Mouse (Mus musculus): ENCODE data around the gene Zfp964. TPM values are rescaled to one million over a fixed set of nuclear protein-coding genes. Genes with fewer than 3 reads are reported as not detected.

Zfp964 gene
- total and polyA plus RNA-seq, 3 experiments: 0.52 to 0.58 TPM; not detected in 1

DNA sequence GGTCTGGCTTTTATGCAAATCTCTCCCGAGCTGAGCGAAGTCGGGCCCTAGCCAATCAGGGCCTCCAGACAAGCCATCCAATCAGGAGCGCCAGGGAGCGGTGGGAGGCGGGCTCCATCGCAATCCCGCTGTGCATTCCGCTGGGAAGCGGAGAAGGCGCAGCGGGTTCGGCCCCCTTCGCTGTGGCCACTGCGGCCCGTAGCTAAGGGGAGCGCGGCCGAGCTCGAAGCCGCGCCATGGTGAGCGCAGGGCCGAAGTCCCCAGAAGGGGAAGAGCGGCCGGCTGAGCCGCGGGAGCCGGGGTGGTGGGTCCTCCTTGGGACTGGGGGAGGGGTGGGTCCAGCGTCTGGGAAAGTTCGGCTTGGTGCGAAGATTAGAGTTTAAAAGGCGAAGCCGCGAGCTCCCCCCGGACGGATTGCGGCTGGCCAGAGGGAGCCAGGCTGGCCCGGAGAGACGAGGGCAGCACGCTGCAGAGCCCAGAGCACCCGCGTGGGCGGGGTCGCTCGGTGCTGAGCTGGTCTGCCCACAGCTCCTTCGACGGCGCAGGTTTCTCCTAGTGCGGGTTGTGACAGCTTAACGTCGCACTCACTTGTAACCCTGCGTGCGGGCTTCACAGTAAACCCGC lies at the start of gene Zfp964 (continued):
- TF ChIP-seq RCOR1 (IDR thresholded peaks at IDR 0.05; ENCODE audit: low read depth, low read length): no peak
- no peak for TF ChIP-seq GATA1 (IDR thresholded peaks at IDR 0.05; ENCODE audit: low read depth, low read length)
- TF ChIP-seq USF1 (IDR thresholded peaks at IDR 0.05; ENCODE audit: low read depth, low read length): no peak

DNA sequence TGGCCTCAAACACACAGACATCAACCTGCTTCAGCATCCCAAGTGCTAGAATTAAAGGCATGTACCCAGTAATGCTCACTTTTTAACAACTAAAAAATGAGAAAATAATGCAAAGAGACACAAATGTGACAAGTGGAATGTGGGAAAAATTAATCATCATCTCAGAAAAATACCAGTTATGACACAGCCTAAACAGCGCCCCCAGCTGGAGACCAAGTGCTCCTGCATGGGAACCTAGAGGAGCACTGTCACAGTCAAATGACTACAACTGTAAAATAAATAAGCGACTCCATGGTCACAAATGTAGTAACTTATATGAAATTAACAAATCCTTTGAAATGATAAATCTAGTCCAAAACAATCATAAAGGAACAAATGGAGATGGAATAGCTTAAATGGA lies 39.6 kb upstream of the Zfp964 start:
- Histone ChIP-seq H3K9me3 (replicated peaks; ENCODE audit: insufficient read depth, low read length) (no peaks in the 10 kb centered on the region), H3K9ac (ENCODE audit: control insufficient read depth, low read depth, low read length, poor library complexity, severe bottlenecking) (no peak overlapping the region), H3K27me3 (ENCODE audit: control insufficient read depth in 1 of 2, insufficient read depth in 2 of 2, low read length in 2 of 2) (no peaks in the 10 kb centered on the region), H3K4me1 (ENCODE audit: control insufficient read depth in 1 of 2, insufficient read depth in 2 of 2, low read length in 2 of 2) (no peaks in the 10 kb centered on the region), H3K79me2 (ENCODE audit: control insufficient read depth, insufficient read depth, low read length, poor library complexity) (peaks cover 1% of the 10 kb centered on the region; the same call in 1 of the 2 replicates), H3K4me3 (ENCODE audit: control insufficient read depth in 1 of 2, insufficient read depth in 1 of 2, low read depth in 2 of 2, low read length in 2 of 2) (no peak overlapping the region), H3K27ac (ENCODE audit: control insufficient read depth, low read depth, low read length) (no peak overlapping the region), H3K36me3 (ENCODE audit: control insufficient read depth in 1 of 2, insufficient read depth in 2 of 2, low read length in 2 of 2) (peaks cover 0 to 16% of the 10 kb centered on the region in 2 experiments; a peak in 2 of 4 replicates)
- TF ChIP-seq CTCF (IDR thresholded peaks at IDR 0.05 in 2 of 3, conservative IDR thresholded peaks at IDR 0.05 in 1 of 3; ENCODE audit: control insufficient read depth in 1 of 3, insufficient read depth in 1 of 3, low read depth in 2 of 3, low read length in 3 of 3, poor library complexity in 1 of 3, severe bottlenecking in 1 of 3) (peak; percentile 20 to 37 (median 27); a peak in 4 of 6 replicates), POLR2AphosphoS5 (IDR thresholded peaks at IDR 0.05; ENCODE audit: borderline replicate concordance, low read depth, low read length) (no peak)
- peak; percentile 14 for DNase-seq (ENCODE audit: low read depth, low spot score)

DNA sequence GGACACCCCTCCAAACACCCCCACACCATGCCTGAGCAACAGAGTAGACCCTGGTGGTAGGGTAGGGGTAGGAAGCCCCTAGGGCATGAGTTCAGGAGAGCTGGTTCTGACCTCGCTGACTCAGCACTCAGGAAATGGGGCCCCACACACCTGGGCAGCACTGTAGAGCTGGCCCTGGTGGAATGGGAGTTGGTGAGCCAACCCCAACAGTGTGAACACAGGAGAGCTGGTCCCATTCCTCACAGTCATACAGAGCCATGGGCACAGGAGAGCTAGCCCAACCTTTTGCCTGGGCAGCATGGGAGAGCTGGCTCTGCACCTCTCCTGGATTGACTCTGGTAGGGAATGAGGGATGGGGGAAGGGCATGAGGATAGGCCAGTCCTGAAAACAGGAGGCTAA lies 36.2 kb upstream of the Zfp964 start:
- Histone ChIP-seq H3K4me3 (ENCODE audit: control insufficient read depth in 1 of 2, insufficient read depth in 1 of 2, low read depth in 2 of 2, low read length in 2 of 2) (no peak overlapping the region), H3K27ac (ENCODE audit: control insufficient read depth, low read depth, low read length) (no peak overlapping the region), H3K4me1 (ENCODE audit: control insufficient read depth in 1 of 2, insufficient read depth in 2 of 2, low read length in 2 of 2) (no peaks in the 10 kb centered on the region), H3K36me3 (ENCODE audit: control insufficient read depth in 1 of 2, insufficient read depth in 2 of 2, low read length in 2 of 2) (peaks cover 0 to 5% of the 10 kb centered on the region in 2 experiments; a peak in 1 of 4 replicates), H3K9me3 (replicated peaks; ENCODE audit: insufficient read depth, low read length) (no peaks in the 10 kb centered on the region), H3K9ac (ENCODE audit: control insufficient read depth, low read depth, low read length, poor library complexity, severe bottlenecking) (no peak overlapping the region), H3K27me3 (ENCODE audit: control insufficient read depth in 1 of 2, insufficient read depth in 2 of 2, low read length in 2 of 2) (no peaks in the 10 kb centered on the region), H3K79me2 (ENCODE audit: control insufficient read depth, insufficient read depth, low read length, poor library complexity) (peaks cover 12% of the 10 kb centered on the region)
- no peak for DNase-seq (ENCODE audit: low read depth, low spot score)
- no peak for TF ChIP-seq GATA1 (IDR thresholded peaks at IDR 0.05; ENCODE audit: low read depth, low read length)
- TF ChIP-seq E2F4 (IDR thresholded peaks at IDR 0.05; ENCODE audit: borderline replicate concordance, low read depth, low read length): no peak
- no peak for TF ChIP-seq RCOR1 (IDR thresholded peaks at IDR 0.05; ENCODE audit: low read depth, low read length)
- no peak for TF ChIP-seq MXI1 (IDR thresholded peaks at IDR 0.05; ENCODE audit: low read depth, low read length)
- no peak for TF ChIP-seq TBP (IDR thresholded peaks at IDR 0.05; ENCODE audit: low read depth, low read length)
- TF ChIP-seq MAX (IDR thresholded peaks at IDR 0.05; ENCODE audit: low read length): no peak
- no peak for TF ChIP-seq JUND (IDR thresholded peaks at IDR 0.05; ENCODE audit: low read depth, low read length)
- no peak for TF ChIP-seq UBTF (IDR thresholded peaks at IDR 0.05; ENCODE audit: borderline replicate concordance, insufficient read depth, low read depth, low read length)
